Mouse (Mus musculus) mature B cell (primary cell): Measurements from ENCODE around the gene Ier2.

Experiments used
- in situ Hi-C: fragments of 300-500 bp; cut with MboI; formaldehyde crosslinking; loops from 2 replicates; pipeline ENCODE4 v1.14.3; 2019

Gene Ier2

DNA sequence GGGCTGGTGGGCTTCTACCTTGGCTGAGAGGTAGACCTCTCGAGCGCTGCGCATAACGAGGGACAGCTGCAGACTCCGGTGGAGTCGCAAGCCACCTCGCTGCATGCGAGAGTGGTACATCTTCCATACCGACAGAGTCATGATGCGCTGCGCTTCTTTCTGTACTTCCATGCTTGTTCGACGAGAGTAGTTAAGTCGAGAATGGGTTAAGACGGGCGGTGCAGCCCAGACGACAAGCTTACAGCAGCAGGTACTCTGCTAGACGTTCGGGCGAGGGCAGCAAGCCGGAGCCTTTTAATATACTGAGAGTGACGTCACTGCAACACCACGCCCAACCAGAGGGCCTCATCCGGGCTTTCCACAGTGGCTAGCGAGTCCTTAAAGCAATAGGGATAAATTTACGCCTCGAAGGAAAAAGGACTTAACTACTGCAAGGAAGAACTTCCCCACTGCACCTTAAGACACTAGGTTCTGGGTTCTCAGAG is at the start of gene Ier2:
TSS of gene Ier2 (minus strand) at position 272 of the 485 bp plus-strand sequence.
- in situ Hi-C loops, result no loop called here

DNA sequence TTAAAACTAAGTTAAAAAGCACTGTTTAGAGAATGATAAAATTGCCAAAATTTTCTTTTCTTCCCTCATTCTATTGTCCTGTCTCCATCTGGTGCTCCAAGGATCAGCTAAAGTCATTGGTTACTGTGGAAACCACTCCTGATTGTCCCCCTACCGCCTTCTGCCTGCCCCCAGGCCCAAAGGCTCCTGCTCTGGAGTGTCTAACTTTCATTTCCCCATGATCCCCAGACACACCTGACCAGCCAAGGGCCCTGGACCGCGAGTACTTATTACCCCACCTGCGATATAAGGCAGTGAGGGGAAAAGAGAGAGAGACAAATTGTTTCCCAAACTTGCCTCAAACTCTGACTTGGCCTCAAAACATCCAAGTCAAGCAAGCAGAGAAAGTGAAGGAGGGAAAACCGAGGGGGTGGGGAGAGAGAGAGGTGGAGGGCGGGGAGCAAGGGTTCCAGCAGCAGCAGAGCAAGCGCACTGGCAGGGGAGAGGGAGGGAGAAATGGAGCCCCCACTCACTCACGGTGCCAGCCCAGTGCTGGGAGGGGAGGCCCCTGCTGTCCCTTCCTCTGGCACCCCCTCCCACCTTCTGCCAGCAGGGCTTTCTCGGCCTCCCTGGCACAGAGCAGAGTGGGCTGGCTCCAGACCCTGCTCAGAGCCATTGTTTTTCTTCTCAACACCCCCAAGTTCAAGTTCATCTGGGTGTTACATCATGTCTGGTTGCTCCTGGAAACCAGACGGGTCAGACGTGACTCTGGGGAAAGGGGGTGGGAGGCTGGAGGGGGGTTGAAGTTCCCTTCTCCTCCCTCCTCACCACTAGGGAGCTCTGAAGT is 49.5 kb upstream of the Ier2 start:
- in situ Hi-C loops, result no loop called here

DNA sequence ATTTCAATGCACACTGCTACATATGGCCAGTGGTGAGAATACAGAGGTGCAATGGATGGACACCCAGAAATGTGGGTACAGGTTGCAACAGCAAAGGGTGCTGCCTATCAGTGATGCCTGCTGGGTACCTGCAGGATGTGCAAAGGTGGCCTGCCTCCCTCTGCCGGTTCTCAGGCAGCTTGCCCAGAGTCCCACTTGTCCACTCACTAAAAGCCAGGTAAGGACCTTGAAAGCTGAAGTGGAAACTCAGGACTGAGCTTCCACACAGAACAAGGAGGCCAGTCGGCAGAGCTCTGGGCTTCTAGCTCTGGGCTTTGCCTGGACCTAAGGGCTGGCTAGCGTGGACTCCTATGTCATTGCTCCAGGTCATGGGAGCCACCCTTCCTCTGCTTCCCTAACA is 48.7 kb upstream of the Ier2 start:
- in situ Hi-C loops, result no loop called here

DNA sequence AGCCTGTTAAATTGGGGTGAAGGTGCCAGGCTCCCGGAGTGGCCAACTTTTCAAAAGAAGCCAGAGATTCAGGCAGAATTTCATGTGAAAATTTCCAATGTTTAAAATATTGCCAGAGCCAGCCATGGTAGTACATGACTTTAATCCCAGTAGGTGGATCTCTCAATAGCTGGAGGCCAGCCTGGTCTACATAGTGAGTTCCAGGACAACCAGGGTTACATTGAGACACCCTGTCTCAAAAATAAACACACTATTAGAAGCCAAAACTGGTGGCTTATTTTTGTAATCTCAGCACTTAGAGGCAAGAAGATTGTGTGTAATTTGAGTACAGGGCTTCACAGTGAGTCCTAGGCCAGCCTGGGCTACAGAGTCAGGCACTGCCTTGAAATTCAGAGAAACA is 47.3 kb upstream of the Ier2 start:
- in situ Hi-C loops, result loop anchor here (5.0 kb wide), 1 partner anchor 102 kb away; no protein-coding TSS in a partner anchor

DNA sequence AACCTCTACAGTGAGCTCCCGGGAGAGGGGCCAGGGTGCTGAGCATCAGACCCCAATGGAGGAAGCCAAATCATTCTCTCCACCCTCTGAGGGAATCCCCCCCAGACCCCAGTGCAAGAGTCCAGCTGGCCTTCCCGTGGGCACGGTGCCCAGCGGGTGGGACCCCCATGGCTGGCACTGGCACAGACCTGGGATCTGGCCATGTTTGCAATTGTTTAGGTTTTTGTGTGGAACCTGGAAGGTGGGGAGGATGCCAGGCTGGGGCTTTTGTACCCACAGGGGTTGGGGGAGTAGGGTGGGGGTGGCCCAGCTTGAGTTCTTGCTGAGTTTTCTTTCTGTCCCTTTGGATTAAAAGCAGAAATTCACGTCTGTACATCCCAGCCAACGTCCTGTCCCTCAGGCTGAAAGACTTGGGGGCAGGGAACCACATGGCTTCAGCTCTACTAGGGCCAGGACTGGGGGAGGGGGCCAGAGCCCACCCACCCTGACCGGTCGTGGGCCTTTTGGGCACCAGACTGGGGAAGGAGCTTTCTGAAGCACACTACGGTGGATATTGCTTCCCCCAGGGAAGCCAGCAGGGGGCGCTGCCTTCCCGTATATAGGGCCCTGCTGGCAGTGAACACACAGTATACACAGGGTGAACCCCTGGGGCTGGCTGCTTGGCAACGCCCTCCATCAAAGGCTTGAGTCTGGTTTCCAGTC is 46.3 kb upstream of the Ier2 start:
- in situ Hi-C loops, result loop anchor here (5.0 kb wide), 1 partner anchor 103 kb away; no protein-coding TSS in a partner anchor

DNA sequence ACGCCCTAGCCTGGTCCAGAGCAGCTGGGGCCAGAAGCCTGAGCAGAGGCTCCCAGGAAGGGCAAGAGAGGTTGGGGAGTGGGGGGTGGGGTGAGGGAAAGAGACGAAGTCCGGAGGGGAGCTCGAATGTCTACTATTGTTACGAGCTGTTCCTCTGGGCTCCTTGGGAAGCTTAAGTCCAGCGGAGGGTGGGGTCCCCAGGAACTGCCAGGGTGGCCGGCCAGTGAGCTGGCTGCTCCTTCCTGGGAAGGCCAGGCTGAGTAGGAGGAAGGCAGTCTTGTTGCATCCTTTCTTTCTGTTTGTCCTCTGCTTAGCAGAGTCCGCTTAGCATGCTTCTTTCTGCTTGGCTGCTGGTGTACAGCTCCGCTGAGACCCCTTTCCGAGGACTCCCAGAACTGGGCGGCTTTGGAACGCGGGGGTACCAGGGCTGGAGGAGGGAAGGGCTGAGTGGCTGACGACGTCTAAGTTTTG is 45.5 kb upstream of the Ier2 start:
- in situ Hi-C loops, result loop anchor here (5.0 kb wide), 1 partner anchor 104 kb away; no protein-coding TSS in a partner anchor

DNA sequence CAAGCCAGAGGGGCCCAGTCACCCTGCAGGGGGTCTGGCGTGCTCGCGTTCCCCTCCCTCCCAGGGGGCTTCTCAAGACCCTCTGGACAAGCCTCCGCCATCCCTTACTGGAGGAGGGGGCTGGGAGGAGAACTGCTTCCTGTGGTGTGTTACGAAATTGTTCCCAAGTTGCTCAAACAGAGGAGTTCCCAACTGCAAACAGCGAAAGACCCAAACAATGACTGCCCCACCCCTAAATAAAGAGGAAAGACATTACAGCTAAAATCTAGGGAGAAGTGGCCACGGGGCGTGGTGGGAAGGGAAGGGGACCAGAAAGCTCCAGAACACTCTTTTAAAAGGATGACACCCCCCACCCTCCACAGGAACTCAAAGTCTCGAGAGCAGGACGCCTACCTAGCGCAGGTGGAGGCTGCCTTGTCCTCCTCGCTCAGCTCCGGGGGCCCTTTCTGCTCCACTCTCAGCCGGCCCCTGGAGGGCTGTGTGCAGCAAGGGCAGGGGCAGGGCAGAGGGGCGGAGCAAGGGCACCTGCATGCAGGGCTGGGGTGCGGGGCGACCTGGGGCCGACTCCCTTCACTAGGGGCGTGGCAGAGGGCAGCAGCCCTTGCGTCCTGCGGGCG is 44.7 kb upstream of the Ier2 start:
- in situ Hi-C loops, result loop anchor here (5.0 kb wide), 1 partner anchor 105 kb away; no protein-coding TSS in a partner anchor

DNA sequence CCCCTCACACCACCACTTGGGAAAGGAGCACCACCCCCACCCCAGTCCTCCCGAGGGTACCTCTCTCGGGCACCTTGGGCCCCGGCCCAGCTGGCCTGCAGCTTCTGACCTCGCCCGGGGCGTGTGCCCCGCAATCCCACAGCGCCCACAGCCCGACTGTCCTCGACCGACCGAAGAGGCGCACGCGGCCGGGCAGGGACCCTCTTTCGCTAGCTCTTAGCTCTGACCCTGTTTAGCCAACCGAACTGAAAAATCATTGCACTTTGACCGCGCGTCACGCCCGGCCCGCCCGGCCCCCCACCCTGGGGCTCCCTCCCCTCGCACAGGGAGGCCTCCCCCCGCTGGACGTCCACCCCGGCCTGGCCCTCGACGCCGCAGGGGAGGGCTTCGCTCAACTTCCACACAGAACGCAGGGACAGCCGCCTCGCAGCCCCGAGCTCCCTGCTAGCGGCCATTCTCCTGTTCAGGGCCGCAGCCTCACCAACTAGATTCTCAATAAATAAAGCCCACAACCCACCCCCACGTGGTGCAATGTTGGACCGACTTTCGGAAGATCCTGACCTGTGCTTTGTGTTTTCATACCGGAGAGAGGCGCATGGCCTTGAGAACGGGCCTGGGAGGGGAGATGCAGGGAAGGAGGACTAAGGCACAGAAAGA is 44.1 kb upstream of the Ier2 start:
- in situ Hi-C loops, result loop anchor here (5.0 kb wide), 1 partner anchor 106 kb away; no protein-coding TSS in a partner anchor

DNA sequence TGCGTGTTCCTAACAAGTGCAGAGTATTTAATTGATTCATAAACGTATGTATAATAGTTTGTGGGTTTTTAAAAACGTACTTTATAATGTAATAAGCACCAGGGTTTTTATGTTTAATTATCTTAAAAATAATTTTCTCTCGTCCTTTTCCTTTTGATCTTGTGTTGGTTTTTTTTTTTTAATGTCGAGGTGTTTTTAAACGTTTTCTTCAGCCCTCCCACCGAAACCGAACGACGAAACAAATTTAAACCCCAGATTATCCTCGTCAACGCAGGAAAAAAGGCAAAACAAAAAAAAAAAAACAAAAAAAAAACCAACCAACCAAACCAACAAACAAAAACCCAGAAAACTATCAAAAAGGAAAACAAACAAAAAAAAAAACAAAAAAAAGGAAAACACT is 43.3 kb upstream of the Ier2 start:
- in situ Hi-C loops, result loop anchor here (5.0 kb wide), 1 partner anchor 106 kb away; no protein-coding TSS in a partner anchor

DNA sequence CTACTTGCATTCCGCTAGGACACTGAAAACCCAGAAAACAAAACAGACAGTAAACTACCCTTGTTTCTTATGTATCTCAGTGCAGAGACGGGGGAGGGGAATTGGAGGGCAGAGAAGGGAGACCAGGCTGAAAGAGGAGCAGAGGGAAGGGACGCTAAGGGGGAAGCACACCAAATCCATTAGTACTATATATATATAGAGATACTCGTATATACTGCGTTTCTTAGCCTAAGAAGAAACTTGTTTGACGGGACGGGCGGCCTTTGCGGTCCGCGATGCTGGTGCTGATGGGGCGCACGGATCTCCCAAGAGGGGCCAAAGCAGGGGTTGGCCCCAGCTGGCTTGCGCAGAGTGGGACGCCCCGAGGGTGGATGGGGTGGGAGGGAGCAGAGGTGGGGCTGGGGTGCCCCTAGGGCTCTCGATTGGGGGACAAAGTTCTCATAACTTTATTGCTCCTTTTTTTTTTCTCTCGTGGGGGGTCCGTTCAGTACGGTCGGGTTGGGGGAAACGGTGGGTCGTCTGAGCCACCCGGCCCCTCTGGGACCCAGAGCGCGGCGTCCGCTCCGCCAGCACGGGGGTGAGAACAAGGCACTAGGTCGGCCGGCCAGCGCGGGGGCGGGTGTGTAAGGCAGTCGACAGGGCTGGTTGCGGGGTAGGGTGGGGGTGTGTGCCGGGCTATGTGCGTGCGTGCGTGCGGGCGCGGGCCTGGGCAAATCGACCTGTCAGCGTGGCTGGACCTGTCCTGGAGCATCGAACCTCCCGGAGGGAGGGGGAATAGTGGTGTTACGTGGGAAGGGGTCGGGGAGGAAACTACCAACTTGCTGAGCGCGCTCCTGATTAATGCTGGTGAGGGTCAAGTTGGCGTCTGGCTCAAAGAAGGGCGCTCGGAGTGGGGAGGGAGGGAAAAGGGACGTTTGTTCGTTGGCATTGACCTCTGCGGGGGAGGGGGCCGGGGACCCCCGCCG is 42.5 kb upstream of the Ier2 start:
- in situ Hi-C loops, result loop anchor here (5.0 kb wide), 1 partner anchor 107 kb away; no protein-coding TSS in a partner anchor

DNA sequence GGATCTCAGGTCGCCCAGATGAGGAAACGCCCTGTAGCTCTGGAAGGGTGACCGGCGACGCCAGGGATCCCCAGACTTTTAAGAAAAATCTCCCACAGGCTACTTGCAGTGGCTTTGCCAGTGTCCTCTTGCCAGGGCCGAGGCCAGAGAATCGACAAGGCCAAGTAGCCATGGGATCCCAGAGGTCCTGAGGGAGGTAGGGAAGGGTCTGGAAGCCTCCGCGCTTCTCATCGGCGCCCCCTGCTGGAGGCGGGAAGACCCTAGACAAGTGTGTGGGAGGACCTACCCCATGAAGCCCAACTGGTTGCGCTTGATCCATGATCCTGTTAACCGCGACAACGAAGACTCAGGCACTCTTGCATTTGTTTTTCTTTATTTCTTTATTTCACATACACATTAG is 41.7 kb upstream of the Ier2 start:
- in situ Hi-C loops, result no loop called here

DNA sequence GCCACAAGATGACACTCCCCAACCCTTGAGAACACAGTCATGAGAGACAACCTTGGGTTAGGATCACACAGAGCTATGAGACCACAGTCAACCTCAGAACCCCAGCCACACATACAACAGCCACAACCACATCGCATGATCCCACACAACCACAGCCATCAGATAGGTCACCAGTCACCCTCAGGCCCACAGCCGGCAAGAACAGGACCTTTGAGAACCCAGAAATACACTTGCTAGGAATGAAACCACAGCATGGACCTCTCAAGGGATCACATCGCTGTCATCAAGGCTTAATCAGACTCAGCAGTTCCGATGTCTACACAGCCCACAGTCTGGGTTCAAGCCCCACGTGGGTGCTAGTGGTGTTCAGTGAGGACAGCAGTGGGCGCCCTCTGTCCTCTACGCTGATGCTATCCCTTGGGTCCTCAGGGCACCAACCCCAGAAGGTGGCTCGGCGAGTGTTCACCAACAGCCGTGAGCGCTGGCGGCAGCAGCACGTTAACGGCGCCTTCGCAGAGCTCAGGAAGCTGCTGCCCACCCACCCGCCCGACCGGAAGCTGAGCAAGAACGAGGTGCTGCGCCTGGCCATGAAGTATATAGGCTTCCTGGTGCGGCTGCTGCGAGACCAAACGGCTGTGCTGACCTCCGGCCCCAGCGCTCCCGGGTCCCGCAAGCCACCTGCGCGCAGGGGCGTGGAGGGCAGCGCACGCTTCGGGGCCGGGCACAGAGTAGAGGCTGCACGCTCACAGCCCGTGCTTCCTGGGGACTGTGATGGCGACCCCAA is 41.0 kb upstream of the Ier2 start:
- in situ Hi-C loops, result no loop called here

DNA sequence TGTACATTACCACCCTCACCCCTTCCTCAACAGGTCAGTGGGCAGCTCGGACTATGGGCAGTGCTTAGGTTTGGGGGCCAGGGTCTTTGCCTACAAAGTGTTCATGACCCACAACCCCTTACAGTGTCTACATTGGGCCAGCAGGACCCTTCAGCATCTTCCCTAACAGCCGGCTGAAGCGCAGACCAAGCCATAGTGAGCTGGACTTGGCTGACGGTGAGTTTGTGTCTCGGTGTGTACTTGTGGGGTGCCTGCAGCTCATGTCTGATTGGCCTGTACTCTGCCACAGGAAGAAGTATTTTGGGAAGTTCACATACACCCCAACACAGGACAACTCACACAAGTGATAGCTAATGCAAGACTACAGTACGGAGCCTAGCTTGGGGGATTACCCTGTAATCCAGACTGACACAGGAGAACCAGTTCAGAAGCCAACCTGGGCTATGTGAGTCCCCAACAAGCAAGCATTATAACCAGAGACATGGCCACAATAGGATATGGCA is 40.4 kb upstream of the Ier2 start:
- in situ Hi-C loops, result no loop called here

DNA sequence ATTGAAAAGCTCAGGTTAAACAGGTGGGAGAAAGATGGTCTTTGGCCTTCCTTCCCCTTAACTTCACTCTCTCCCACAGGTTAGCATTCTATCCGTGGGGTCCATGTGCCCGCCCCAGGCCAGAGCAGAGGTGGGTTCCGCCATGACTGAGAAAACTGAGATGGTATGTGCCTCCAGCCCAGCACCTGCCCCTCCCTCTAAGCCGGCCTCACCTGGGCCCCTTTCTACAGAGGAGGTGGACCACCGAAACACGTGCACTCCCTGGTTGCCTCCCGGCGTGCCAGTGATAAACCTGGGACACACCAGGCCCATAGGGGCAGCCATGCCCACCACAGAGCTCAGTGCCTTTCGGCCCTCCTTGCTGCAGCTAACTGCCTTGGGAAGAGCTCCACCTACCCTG is 39.9 kb upstream of the Ier2 start:
- in situ Hi-C loops, result no loop called here

DNA sequence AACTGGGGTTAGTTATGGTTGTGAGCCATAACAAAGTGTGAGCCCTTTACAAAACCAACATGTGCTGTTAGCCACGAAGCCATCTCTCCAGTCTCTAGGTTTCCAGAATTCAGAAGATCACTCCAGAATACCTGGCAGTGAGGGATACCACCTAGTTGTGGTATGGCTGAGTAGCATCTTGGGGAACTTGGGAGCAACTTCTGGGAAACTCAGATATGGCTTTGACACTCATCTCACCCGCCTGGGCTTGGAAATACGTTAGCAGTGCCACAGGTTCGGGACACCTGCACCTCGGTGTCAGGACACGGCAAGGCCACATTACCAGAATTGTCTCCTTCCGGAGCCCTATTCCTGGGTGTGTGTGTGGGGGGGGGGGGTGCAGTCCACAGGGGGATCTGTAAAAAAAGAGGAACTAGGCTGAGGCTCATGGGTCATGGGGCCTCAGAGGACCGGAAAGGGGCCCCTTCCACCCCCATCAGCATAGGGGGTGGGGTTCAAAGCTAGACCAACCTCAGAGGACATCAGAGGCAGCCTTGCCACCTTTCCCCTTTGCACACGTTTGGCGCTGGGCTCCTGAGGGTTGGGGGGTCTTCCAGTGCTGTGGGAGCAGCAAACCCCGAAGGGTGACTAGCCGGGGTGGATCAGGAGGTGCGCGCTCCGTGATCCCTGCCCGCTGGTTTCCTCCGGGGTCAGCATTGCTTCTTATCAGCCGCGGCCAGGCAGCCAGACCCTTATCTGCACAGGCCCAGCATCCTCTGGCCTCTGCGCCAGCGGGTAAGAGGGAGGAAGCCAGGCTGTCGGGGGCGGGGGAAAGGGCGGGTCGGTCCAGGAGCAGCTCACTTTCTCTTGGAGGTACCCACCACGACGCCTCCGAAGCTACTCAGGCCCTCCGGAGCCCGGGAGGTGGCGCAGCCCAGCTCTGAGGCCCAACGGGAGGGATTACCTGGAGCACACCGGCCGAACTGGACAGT is 38.6 kb upstream of the Ier2 start, which contains the start of gene Lyl1:
TSS of gene Lyl1 (plus strand) at position 517 of the 971 bp plus-strand sequence.
- in situ Hi-C loops, result no loop called here

DNA sequence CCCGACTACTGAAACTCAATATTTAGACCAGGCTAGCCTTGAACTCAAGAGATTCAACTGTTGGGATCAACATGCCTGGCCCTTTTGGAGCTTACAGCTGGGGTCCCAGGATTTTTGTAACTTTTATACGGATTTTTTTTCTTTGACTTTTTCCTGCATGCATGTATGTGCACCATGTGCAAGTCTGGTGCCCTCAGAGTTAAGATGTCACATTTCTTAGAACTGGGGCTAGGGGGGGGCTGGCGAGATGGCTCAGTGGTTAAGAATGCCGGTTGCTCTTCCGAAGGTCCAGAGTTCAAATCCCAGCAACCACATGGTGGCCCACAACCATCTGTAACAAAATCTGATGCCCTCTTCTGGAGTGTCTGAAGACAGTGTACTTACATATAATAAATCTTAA is 37.9 kb upstream of the Ier2 start:
- in situ Hi-C loops, result no loop called here

DNA sequence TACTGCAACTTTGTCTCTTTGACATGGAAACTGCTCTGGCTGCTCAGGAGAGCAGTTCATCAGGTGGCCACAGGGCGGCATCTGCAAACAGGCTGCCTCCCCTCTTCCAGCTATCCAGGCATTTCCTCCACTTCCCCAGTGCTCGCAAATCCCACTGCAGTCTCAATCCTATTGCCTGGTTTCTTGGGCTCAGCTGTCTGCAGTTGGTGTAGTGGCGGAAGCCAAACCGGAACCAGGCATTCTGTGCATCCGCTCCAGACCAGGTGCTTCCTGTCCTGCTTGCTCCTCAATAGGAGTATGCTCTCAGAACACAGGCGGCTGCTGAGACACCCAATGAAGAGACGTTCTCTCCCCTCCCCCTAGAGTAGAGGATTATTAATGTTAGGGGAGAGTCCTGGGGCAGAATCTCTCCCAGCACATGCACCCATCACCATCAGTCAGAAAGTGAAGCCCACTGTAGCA is 37.2 kb upstream of the Ier2 start:
- in situ Hi-C loops, result no loop called here

DNA sequence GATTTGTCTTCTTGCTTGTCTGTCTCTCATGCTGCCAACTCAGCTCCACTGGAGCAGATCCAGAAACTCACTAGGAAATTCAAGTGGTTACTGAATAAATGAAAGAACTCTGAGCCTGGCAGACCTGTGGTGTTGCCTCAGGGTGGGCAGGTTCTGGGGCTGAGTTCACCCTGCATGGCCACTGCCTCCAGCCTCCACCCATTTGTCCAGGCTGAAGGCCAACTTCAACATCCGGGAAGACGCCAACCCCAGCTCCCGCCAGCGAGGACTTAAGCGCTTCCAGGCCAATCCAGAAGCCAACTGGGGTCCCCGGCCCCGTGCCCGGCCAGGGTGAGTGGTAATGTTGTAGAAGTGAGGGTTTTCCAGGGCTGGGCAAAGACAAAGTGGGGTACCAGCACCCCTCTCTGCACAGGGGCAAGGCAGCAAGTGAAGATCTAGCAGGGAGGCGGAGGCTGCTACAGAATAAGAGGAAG is 36.3 kb upstream of the Ier2 start:
- in situ Hi-C loops, result no loop called here
